Mouse (Mus musculus): ENCODE measurements at regions not wholly inside any gene's neighbourhood (a gene's known extent, or its start where the extent isn't known, plus 50 kb on each side); places are given as distances from the start of the nearest gene placed in this dataset.

- Histone ChIP-seq H3K27me3 (no peaks in the 10 kb centered on the region), H3K4me2 (replicated peaks) (no peak overlapping the region), H3K9ac (no peak overlapping the region), H3K27ac (no peak overlapping the region), H3K36me3 (no peaks in the 10 kb centered on the region), H3K4me3 (no peak overlapping the region), H3K4me1 (no peaks in the 10 kb centered on the region), H3K9me3 (replicated peaks) (no peaks in the 10 kb centered on the region)
- ATAC-seq (ENCODE audit: low FRiP score), result no peak
- WGBS, result 79% methylated on average over 7 of the region's 7 CpGs
Measured at GRCm38 (mm10) chr12:70523379-70523778, 70.5 kb downstream of the Tmx1 start.

GRCm38 (mm10) chr12:70524703-70525102 is 71.8 kb downstream of the Tmx1 start:
- 74% methylated on average over 4 of the region's 4 CpGs for WGBS

GRCm38 (mm10) chr12:70531661-70532060 is 78.8 kb downstream of the Tmx1 start:
- no peak overlapping the region for H3K9ac ChIP-seq
- H3K36me3 ChIP-seq, result no peaks in the 10 kb centered on the region
- no peak overlapping the region for H3K4me2 ChIP-seq (replicated peaks)
- no peak overlapping the region for H3K4me3 ChIP-seq
- H3K27me3 ChIP-seq, result no peaks in the 10 kb centered on the region
- ATAC-seq (ENCODE audit: low FRiP score), result no peak
- H3K27ac ChIP-seq, result no peak overlapping the region
- 0 out of 2 replicates have a peak, but pooled peaks cover 4% of the 10 kb centered on the region for H3K4me1 ChIP-seq
- H3K9me3 ChIP-seq (replicated peaks), result no peaks in the 10 kb centered on the region

More at GRCm38 (mm10) chr12:70524703-70525102, 71.8 kb downstream of the Tmx1 start:
- H3K9ac ChIP-seq, result no peak overlapping the region
- H3K4me1 ChIP-seq, result no peaks in the 10 kb centered on the region
- no peak overlapping the region for H3K27ac ChIP-seq
- no peaks in the 10 kb centered on the region for H3K36me3 ChIP-seq
- H3K4me3 ChIP-seq, result no peak overlapping the region
- no peak for ATAC-seq (ENCODE audit: low FRiP score)
- H3K27me3 ChIP-seq, result no peaks in the 10 kb centered on the region
- no peaks in the 10 kb centered on the region for H3K9me3 ChIP-seq (replicated peaks)
- no peak overlapping the region for H3K4me2 ChIP-seq (replicated peaks)

DNA sequence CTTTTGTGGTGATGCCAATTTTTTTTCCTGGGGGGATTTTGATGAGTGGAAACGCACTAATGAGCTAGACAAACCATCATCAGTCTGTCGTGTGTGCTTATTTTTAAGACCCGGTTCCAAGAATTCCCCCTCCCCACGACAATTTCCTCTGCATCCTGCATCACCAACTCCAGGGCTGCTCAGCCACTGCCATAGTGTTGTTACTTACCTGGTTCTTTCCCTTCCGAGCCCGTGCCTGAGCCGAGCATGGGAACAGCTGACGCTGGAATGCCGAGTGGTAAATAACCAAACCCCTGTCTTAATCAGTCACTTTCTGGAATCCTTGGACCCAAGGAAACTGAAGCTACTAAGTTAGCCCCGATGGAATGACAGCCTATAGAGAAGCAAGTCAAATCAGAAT is 79.3 kb downstream of the Tmx1 start:
- no peaks in the 10 kb centered on the region for H3K9me3 ChIP-seq (replicated peaks)
- no peak for ATAC-seq (ENCODE audit: low FRiP score)
- H3K36me3 ChIP-seq, result no peaks in the 10 kb centered on the region
- H3K4me2 ChIP-seq (replicated peaks), result no peak overlapping the region
- 0 out of 2 replicates have a peak, but pooled peaks cover 4% of the 10 kb centered on the region for H3K4me1 ChIP-seq
- WGBS, result 86% methylated on average over 10 of the region's 10 CpGs
- no peak overlapping the region for H3K9ac ChIP-seq
- no peaks in the 10 kb centered on the region for H3K27me3 ChIP-seq
- no peak overlapping the region for H3K4me3 ChIP-seq
- no peak overlapping the region for H3K27ac ChIP-seq

GRCm38 (mm10) chr12:70532843-70533242 is 79.9 kb downstream of the Tmx1 start:
- Histone ChIP-seq H3K4me2 (replicated peaks) (no peak overlapping the region), H3K36me3 (no peaks in the 10 kb centered on the region), H3K9me3 (replicated peaks) (no peaks in the 10 kb centered on the region), H3K27me3 (no peaks in the 10 kb centered on the region), H3K4me3 (no peak overlapping the region), H3K4me1 (0 out of 2 replicates have a peak, but pooled peaks cover 4% of the 10 kb centered on the region), H3K27ac (no peak overlapping the region; the same call in 1 of the 2 replicates), H3K9ac (no peak overlapping the region)
- 67% methylated on average over 10 of the region's 10 CpGs for WGBS
- no peak for ATAC-seq (ENCODE audit: low FRiP score)

GRCm38 (mm10) chr12:70533375-70533935 is 80.6 kb downstream of the Tmx1 start:
- Histone ChIP-seq H3K4me3 (no peak overlapping the region), H3K9ac (no peak overlapping the region), H3K27me3 (no peaks in the 10 kb centered on the region), H3K9me3 (replicated peaks) (no peaks in the 10 kb centered on the region), H3K4me2 (replicated peaks) (no peak overlapping the region), H3K4me1 (0 out of 2 replicates have a peak, but pooled peaks cover 4% of the 10 kb centered on the region), H3K36me3 (no peaks in the 10 kb centered on the region), H3K27ac (peak overlapping the region; percentile 36; the same call in 1 of the 2 replicates)
- WGBS, result 67% methylated on average over 12 of the region's 12 CpGs
- ATAC-seq (ENCODE audit: low FRiP score), result no peak

DNA sequence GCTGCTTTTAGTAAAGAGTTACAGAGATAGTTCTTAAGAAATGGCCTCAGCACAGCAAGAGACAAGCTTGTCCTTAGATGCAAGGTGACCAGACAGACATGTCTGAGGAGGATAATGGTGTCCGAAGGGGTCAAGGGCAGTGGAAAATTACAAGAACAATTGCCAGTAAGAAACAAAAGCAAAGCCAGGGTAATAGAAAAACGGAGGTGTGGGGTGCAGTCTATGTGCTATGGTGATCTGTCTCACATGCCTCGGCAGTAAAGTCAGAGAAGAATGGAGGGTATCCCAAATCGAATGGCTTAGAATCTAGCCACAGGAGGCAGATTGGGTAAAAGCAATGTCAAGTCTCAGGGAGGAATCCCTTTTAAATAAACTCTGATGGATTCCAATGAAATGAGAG is 86.2 kb downstream of the Tmx1 start:
- peaks cover 4% of the 10 kb centered on the region for H3K4me1 ChIP-seq
- H3K9me3 ChIP-seq (replicated peaks), result no peaks in the 10 kb centered on the region
- H3K4me3 ChIP-seq, result no peak overlapping the region
- H3K4me2 ChIP-seq (replicated peaks), result no peak overlapping the region
- 71% methylated on average over 4 of the region's 4 CpGs for WGBS
- no peak overlapping the region for H3K27ac ChIP-seq
- H3K9ac ChIP-seq, result no peak overlapping the region
- no peaks in the 10 kb centered on the region for H3K36me3 ChIP-seq
- no peaks in the 10 kb centered on the region for H3K27me3 ChIP-seq
- no peak for ATAC-seq (ENCODE audit: low FRiP score)

DNA sequence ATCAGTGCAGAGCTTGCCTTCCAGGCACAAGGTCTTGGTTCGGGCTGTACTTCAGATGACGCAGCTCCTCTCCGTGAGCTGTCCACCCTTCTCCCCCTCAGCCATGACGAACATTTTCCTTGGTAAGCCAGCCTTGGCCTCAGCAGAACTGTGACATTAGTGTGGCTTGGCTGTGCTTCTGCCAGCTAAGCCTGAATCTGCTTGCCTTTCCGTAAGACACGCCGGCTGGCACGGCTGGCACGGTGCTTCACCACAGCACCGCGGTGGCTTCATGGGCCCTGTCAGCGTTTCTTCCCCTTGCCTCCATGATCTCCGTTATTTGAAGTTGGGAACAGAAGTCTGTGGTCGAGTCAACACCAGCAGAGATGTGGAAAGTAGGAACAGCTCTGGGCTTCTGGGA is 87.0 kb downstream of the Tmx1 start:
- ATAC-seq (ENCODE audit: low FRiP score), result no peak
- H3K4me1 ChIP-seq, result peaks cover 9% of the 10 kb centered on the region
- no peak overlapping the region for H3K4me2 ChIP-seq (replicated peaks)
- 92% methylated on average over 14 of the region's 14 CpGs for WGBS
- no peaks in the 10 kb centered on the region for H3K27me3 ChIP-seq
- no peak overlapping the region for H3K27ac ChIP-seq
- no peak overlapping the region for H3K9ac ChIP-seq
- no peaks in the 10 kb centered on the region for H3K9me3 ChIP-seq (replicated peaks)
- no peak overlapping the region for H3K4me3 ChIP-seq
- H3K36me3 ChIP-seq, result no peaks in the 10 kb centered on the region

DNA sequence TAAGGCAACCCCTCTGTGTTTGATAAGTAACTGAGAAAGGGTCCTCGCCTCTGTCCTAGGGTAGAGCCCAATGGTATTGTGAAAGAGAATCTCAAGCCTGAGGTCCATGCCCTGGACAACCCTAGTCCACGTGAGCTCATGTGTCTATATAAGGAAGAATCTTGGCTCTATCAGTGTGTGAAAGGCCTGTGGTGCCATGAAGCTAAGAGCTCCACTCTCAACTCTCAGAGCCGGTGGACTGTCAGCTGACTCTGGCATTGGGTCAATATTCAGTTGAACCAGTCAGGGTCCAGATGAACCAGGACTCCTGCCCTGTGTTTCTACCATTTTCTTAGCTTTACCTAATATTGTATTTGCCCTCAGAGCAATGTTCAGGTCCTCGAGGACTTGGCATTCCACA is 88.5 kb downstream of the Tmx1 start:
- Histone ChIP-seq H3K9ac (no peak overlapping the region), H3K9me3 (replicated peaks) (no peaks in the 10 kb centered on the region), H3K4me1 (peaks cover 9% of the 10 kb centered on the region), H3K4me2 (replicated peaks) (no peak overlapping the region), H3K36me3 (no peaks in the 10 kb centered on the region), H3K27ac (no peak overlapping the region), H3K4me3 (no peak overlapping the region), H3K27me3 (no peaks in the 10 kb centered on the region)
- WGBS, result 87% methylated on average over 4 of the region's 4 CpGs
- no peak for ATAC-seq (ENCODE audit: low FRiP score)

DNA sequence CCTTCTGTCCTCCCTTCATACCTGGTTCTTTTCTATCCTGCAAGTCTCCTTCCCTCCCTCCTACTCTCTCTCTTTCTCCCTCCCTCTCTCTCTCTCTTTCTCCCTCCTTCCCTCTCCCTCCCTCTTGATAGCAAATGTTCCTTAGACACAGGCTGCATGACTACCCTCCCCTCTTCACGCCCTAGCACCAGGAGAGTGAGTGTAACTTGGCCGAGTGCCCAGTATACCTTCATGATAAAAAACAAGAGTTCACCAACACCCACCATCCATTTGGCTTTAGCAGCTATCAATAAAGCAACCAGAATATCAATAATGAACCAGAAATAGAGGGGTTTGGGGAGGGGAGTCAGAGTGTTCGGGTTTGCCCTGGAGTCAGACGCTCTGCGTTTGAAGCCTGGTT is 90.4 kb downstream of the Tmx1 start:
- H3K4me1 ChIP-seq, result peaks cover 9% of the 10 kb centered on the region
- no peak overlapping the region for H3K27ac ChIP-seq
- H3K4me3 ChIP-seq, result no peak overlapping the region
- H3K27me3 ChIP-seq, result no peaks in the 10 kb centered on the region
- no peaks in the 10 kb centered on the region for H3K9me3 ChIP-seq (replicated peaks)
- no peak for ATAC-seq (ENCODE audit: low FRiP score)
- no peak overlapping the region for H3K9ac ChIP-seq
- H3K4me2 ChIP-seq (replicated peaks), result no peak overlapping the region
- no peaks in the 10 kb centered on the region for H3K36me3 ChIP-seq
- 65% methylated on average over 5 of the region's 5 CpGs for WGBS

- peaks cover 9% of the 10 kb centered on the region for H3K4me1 ChIP-seq
- no peaks in the 10 kb centered on the region for H3K36me3 ChIP-seq
- H3K9ac ChIP-seq, result no peak overlapping the region
- H3K27me3 ChIP-seq, result no peaks in the 10 kb centered on the region
- 32% methylated on average over 12 of the region's 12 CpGs for WGBS
- H3K9me3 ChIP-seq (replicated peaks), result no peaks in the 10 kb centered on the region
- ATAC-seq (ENCODE audit: low FRiP score), result no peak
- H3K4me3 ChIP-seq, result no peak overlapping the region
- H3K27ac ChIP-seq, result no peak overlapping the region
- H3K4me2 ChIP-seq (replicated peaks), result no peak overlapping the region
Measured at GRCm38 (mm10) chr12:70544326-70544725, 91.4 kb downstream of the Tmx1 start.

GRCm38 (mm10) chr12:70544850-70545510 is 92.1 kb downstream of the Tmx1 start:
- no peak overlapping the region for H3K4me3 ChIP-seq
- no peaks in the 10 kb centered on the region for H3K36me3 ChIP-seq
- H3K9ac ChIP-seq, result no peak overlapping the region
- H3K9me3 ChIP-seq (replicated peaks), result no peaks in the 10 kb centered on the region
- no peaks in the 10 kb centered on the region for H3K27me3 ChIP-seq
- H3K27ac ChIP-seq, result no peak overlapping the region
- H3K4me1 ChIP-seq, result peaks cover 9% of the 10 kb centered on the region
- WGBS, result 75% methylated on average over 7 of the region's 7 CpGs
- no peak for ATAC-seq (ENCODE audit: low FRiP score)
- H3K4me2 ChIP-seq (replicated peaks), result no peak overlapping the region

DNA sequence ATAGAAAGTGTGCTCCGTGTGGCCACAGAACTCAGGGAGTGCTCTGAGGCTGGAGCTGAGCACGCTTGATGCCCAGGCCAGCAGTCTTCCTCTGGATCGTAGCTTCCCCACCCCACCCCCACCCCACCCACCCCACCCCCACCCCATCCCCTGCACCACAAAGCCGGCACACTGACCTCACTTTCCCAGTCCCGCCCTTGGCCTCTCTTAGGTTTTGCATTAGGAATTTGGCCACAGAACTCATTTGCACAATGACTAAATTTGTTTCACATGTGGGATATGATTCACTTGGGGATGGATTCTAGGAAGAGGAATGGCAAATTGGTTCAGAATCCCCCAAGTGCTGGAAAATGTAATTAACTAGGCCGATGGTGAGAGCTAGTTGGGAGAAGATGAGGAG is 94.3 kb downstream of the Tmx1 start:
- Histone ChIP-seq H3K36me3 (no peaks in the 10 kb centered on the region), H3K27ac (no peak overlapping the region), H3K4me1 (peaks cover 9% of the 10 kb centered on the region), H3K9ac (no peak overlapping the region), H3K4me3 (no peak overlapping the region), H3K27me3 (no peaks in the 10 kb centered on the region), H3K4me2 (replicated peaks) (no peak overlapping the region), H3K9me3 (replicated peaks) (no peaks in the 10 kb centered on the region)
- ATAC-seq (ENCODE audit: low FRiP score), result no peak
- WGBS, result 44% methylated on average over 6 of the region's 6 CpGs
